Mouse (Mus musculus): ENCODE data around the gene Nfya.

DNA sequence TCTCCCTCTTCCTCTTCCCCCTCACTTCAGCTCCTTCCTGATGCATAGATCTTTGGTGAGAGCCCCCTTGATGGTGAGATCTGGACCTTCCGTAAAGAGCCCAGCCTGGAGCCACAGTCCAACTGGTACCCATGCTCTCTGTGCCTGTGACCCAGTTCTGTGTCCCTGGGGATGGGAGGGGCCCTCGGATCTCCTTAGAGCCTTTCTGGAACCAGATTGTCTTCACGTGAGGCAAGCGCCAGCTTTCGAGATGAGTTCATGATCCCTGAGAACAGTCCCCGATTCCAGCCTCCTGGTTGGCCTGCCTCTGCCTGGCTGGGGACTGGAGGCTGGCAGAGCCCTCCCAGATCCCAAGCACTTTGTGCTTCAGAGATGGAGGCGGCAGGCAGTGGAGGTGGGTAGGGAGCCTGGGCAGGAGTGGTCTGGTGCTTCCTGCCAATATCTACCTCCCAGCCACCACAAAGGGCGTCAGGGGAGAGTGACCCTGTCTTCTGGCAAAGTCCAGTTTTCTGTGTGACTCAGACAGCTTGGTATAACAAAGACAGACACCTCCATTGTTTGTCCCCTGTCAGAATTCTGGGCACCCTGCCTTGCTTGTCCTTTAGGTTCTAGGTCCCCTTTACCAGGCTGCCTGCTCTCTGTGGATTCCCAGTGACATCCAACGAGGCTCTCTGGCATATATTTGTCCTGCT lies 42.2 kb upstream of the Nfya start:
- TF ChIP-seq POLR2A (IDR thresholded peaks at IDR 0.05; ENCODE audit: insufficient read depth, low read depth, low read length) (no peak), EP300 (IDR thresholded peaks at IDR 0.05; ENCODE audit: insufficient read depth, low read depth, low read length) (no peak), CTCF (IDR thresholded peaks at IDR 0.05) (no peak)
